In the genomic region with DNA sequence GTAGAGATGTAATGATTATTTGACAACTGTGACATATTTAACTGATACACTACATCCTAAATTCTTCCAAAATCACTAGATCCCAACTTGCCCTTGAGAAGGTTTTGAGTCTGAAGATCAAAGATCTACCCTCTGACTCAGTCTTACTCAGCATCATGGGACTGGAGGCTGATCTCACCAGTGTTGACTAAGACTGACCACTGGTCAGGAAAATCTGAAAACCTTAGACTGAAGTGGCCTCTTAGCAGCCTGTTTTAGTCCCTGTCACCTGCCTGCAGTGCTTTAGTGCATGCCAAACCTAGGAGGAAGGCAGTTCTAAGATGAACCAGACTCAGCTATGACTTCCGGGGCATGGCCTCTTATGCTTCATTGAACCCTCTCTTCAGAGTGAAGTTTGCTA, we compare ENCODE assay signal across 14 mouse cellular contexts.
"Had no signal": no experiment of that assay in that cellular context is flagged by ENCODE, and none has a peak within 500 bp of the region (broad histone marks: within the 10 kb centered on the region; RNA-seq: fewer than 3 reads in every experiment).

No protein-coding gene starts in this region.

- DNase-seq: kidney, postnatal 4 days; lung, adult 2 months; lung, postnatal 4 days; spleen, adult 18-20 months; thymus, adult 18-20 months; thymus, postnatal 14 days had no signal

- H3K4me1 ChIP-seq: limb, embryonic 13.5 days; liver, embryonic 15.5 days; megakaryocyte, embryonic 14.5 days; midbrain, embryonic 15.5 days; neural tube, embryonic 12.5 days had no signal

- ATAC-seq: lung, postnatal 0 days; midbrain, embryonic 15.5 days had no signal

- H3K4me3 ChIP-seq: layer of hippocampus, adult 2 months; limb, embryonic 13.5 days; liver, embryonic 15.5 days; megakaryocyte, embryonic 14.5 days; midbrain, embryonic 15.5 days; neural tube, embryonic 12.5 days had no signal

- H3K9me3 ChIP-seq: limb, embryonic 13.5 days; liver, embryonic 15.5 days; midbrain, embryonic 15.5 days had no signal

- H3K36me3 ChIP-seq: limb, embryonic 13.5 days; liver, embryonic 15.5 days; midbrain, embryonic 15.5 days; neural tube, embryonic 12.5 days had no signal

- H3K9ac ChIP-seq: limb, embryonic 13.5 days; liver, embryonic 15.5 days; midbrain, embryonic 15.5 days; neural tube, embryonic 12.5 days had no signal

- H3K27ac ChIP-seq: layer of hippocampus, adult 2 months; limb, embryonic 13.5 days; liver, embryonic 15.5 days; midbrain, embryonic 15.5 days; neural tube, embryonic 12.5 days had no signal

- H3K27me3 ChIP-seq: limb, embryonic 13.5 days; liver, embryonic 15.5 days; midbrain, embryonic 15.5 days; neural tube, embryonic 12.5 days had no signal

- H3K4me2 ChIP-seq: limb, embryonic 13.5 days; liver, embryonic 15.5 days; midbrain, embryonic 11.5 days; midbrain, embryonic 15.5 days; neural tube, embryonic 12.5 days had no signal
